Mouse (Mus musculus) T-helper 2 cell (primary cell): Measurements from ENCODE around the gene Usp19.

ENCODE experiments used
- in situ Hi-C: fragments of 300-600 bp; cut with MboI, MseI; formaldehyde crosslinking; loops from one replicate; pipeline ENCODE4 v1.15.1; 2025; ENCODE audit warnings: high pct_unique_total_duplicates

The Usp19 gene

GRCm38 (mm10) chr9:108466219-108466618 is 24.2 kb upstream of the Usp19 start:
- in situ Hi-C loops = no loop called here

- in situ Hi-C loops = no loop called here
These were observed 21.0 kb upstream of the Usp19 start for GRCm38 (mm10) chr9:108469430-108469829.

DNA sequence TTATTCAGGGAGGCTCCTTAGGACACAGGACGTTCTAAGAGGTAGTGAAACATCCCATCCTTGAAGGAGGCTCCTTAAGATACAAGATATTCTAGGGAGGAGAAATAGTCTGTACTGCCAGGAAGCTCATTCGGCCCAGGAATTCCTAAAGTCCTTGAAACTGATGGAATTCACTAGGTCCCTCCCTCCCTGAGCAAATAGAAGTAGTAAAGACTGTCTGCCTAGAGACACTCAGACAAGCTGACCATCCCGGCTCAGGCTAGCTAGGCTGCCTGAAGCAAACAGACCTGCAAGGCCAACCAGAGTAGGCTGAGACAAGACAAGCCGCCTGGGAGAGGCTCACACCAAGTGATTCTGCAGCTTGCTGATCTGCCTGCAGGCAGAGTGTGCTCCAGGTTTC is 20.6 kb upstream of the Usp19 start:
- in situ Hi-C loops = no loop called here

GRCm38 (mm10) chr9:108474528-108474927 is 15.9 kb upstream of the Usp19 start:
- in situ Hi-C loops = no loop called here

GRCm38 (mm10) chr9:108478638-108479156 is 11.7 kb upstream of the Usp19 start:
- in situ Hi-C loops = no loop called here

GRCm38 (mm10) chr9:108479241-108479640 is 11.2 kb upstream of the Usp19 start:
- in situ Hi-C loops = no loop called here

- in situ Hi-C loops = no loop called here
These were observed 10.6 kb upstream of the Usp19 start, which contains the start of gene Lamb2 for GRCm38 (mm10) chr9:108479721-108480351. Lamb2 (plus strand) TSS chr9:108479736.

GRCm38 (mm10) chr9:108480813-108481519 is 9.4 kb upstream of the Usp19 start:
- in situ Hi-C loops = no loop called here

GRCm38 (mm10) chr9:108481520-108482210 is 8.7 kb upstream of the Usp19 start:
- in situ Hi-C loops = no loop called here

DNA sequence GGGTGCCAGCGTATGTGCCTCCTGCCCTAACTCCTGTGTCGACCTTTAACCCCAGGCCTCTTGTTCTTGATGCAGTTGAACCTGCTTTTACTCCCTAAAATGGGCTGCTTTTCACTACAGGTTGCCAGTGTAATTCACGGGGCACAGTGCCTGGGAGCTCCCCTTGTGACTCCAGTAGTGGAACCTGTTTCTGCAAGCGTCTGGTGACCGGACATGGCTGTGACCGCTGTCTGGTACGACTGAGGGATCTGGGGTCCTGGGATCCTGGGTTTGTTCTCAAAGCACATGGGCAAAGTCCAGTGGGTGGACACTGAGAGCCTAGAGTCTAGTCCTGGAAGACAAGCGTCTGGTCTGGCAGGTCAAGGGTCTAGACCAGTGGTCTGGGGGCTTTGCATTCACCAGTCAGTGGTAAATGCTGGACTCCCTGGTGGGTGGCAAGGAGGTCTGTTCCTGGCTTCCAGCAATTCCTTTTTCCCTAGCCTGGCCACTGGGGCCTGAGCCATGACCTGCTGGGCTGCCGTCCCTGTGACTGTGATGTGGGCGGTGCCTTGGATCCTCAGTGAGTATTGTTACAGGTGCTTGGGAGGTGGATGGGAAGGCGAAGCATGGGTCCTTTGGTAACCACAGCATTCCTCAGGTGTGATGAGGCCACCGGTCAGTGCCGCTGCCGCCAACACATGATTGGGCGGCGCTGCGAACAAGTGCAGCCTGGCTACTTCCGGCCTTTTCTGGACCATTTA is 7.2 kb upstream of the Usp19 start:
- in situ Hi-C loops = no loop called here

DNA sequence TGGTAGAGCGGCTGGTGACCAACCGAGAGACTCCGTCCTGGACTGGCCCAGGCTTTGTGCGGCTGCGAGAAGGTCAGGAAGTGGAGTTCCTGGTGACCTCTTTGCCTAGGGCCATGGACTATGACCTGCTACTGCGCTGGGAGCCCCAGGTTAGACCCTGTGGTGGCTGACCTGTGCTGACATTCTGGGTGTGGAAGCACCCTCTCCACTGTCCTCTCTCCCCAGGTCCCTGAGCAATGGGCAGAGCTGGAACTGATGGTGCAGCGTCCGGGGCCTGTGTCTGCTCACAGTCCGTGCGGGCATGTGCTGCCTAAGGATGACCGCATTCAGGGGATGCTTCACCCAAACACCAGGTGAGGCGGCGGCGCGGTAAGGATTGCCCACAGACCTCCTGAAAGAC is 6.4 kb upstream of the Usp19 start:
- in situ Hi-C loops = no loop called here

DNA sequence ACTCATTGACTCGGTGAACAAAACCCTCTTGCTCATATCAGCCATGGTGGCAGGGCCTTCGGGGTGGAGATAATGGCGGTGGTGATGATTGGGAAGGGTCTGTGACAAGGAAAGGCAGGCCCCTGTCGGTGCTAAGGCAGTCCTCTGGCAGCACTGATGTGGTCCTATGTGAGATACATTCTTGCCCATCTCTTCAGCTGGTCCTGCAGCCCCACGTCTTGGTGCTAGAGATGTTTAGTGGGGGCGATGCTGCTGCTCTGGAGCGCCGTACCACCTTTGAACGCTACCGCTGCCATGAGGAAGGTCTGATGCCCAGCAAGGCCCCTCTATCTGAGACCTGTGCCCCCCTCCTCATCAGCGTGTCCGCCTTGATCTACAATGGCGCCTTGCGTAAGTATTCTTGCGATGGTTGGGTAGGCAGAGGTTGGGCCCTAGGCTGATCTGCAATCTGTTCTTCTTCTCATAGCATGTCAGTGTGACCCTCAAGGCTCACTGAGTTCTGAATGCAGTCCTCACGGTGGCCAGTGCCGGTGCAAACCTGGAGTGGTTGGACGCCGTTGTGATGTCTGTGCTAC is 5.0 kb upstream of the Usp19 start:
- in situ Hi-C loops = loop anchor here (5.0 kb wide), 1 partner anchor 38 kb away; no protein-coding TSS in a partner anchor

- in situ Hi-C loops = loop anchor here (5.0 kb wide), 1 partner anchor 40 kb away; no protein-coding TSS in a partner anchor
These were observed 3.4 kb upstream of the Usp19 start for GRCm38 (mm10) chr9:108486973-108487530.

DNA sequence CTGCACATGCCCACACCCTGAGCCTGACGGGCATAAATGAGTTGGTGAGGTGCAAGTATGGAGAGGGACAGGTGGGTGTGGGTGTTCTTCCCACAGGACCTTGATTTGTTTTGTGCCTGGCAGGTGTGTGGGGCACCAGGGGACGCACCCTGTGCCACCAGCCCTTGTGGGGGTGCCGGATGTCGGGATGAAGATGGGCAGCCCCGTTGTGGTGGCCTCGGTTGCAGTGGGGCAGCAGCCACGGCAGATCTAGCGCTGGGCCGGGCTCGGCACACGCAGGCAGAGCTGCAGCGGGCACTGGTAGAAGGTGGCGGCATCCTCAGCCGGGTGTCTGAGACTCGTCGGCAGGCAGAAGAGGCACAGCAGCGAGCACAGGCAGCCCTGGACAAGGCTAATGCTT is 2.0 kb upstream of the Usp19 start:
- in situ Hi-C loops = loop anchor here (5.0 kb wide), 1 partner anchor 41 kb away; no protein-coding TSS in a partner anchor

GRCm38 (mm10) chr9:108489215-108489614 is 1.2 kb upstream of the Usp19 start:
- in situ Hi-C loops = loop anchor here (5.0 kb wide), 1 partner anchor 42 kb away; no protein-coding TSS in a partner anchor

GRCm38 (mm10) chr9:108489702-108490558 is 472 bp upstream of the Usp19 start:
- in situ Hi-C loops = loop anchor here (5.0 kb wide), 1 partner anchor 43 kb away; no protein-coding TSS in a partner anchor

DNA sequence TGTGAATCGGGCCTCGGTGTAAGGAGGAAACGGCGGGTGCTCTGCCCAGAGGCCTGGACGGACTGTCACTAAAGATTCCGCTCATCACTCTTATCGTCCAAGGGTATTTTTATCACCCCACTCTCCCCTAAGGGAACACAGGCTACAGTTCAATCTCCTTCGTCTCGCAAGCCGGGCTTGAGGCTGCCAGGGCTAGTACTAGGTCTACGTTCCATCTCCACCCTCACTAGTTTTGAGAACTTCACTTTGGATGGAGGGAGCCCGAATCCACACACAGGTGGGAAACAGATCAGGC is 831 bp downstream of the Usp19 start:
- in situ Hi-C loops = no loop called here

DNA sequence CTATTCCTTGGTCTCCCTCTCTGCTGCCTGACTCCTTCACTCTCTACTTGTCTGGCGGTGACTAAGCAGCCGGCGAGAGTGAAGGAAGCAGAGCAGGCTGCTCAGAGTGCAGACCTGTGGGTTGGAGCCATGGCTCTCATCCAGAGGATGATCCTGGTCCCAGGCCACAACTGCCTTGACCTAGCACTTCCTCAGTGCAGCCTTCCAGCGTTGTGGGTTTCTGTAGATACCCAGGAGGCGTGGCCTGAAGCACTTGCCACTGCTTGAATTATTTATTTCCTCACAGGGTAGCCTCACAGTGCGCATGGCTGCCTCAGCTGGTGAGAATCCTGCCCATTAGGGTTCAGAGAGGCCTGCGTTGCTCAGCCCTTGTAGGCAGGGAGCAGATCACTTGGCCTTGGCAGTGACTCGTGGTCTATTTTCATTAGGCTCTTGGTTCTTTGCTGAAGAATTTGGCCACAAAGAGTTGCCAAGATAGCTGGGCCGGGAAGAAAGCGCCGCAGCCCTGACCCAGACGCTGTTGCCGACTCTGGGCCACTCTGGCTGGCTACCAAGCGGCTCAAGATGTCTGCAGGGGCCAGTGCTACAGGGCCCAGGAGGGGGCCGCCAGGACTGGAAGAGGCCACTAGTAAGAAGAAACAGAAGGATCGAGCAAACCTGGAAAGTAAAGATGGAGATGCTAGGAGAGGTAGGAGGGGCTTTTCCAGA is 1.8 kb downstream of the Usp19 start:
- in situ Hi-C loops = no loop called here

DNA sequence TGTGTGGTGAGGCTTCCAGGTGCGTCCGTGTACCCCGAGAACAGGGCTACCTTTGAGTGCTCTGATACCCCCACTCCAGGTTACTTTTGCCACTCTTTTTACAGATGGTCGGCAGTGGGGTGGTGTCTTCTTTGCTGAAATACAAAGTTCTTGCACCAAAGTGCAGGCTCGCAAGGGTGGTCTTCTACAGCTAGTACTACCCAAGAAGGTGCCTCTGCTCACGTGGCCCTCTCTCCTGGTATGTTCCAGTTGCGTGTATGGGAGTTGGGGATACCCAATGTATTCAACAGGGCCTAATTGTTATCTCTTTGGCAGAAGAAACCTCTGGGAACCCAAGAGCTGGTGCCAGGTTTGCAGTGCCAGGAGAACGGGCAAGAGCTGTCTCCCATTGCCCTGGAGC is 2.8 kb downstream of the Usp19 start:
- in situ Hi-C loops = no loop called here
